Mouse (Mus musculus) E14TG2a.4 (cell line): ENCODE measurements at regions not wholly inside any gene's neighbourhood (a gene's known extent, or its start where the extent isn't known, plus 50 kb on each side); places are given as distances from the start of the nearest gene placed in this dataset.

Source experiments
- H3K27me3 ChIP-seq: 2 replicates; pipeline ENCODE4 v1.6.1; 2014; ENCODE audit warnings: low read length, control low read depth; ENCODE audit not compliant: insufficient read depth
- H3K36me3 ChIP-seq: 2 replicates; pipeline ENCODE4 v1.6.1; 2014; ENCODE audit warnings: low read length, control low read depth; ENCODE audit not compliant: insufficient read depth
- H3K4me1 ChIP-seq: replicated peaks from 2 replicates; pipeline ENCODE4 v1.6.1; 2014; ENCODE audit warnings: low read depth, low read length, control low read depth
- H3K4me3 ChIP-seq: replicated peaks from 2 replicates; pipeline ENCODE4 v1.5.1; 2014; ENCODE audit warnings: mild to moderate bottlenecking, low read length
- H3K9me3 ChIP-seq: 2 replicates; pipeline ENCODE4 v1.6.1; 2014; ENCODE audit warnings: low read length, control low read depth
- CTCF ChIP-seq: conservative IDR thresholded peaks from 2 replicates; pipeline ENCODE4 v1.5.1; 2014; ENCODE audit warnings: low read length
- NANOG ChIP-seq: IDR thresholded peaks from 2 replicates; pipeline ENCODE4 v1.6.1; 2014; ENCODE audit warnings: borderline replicate concordance, low read length, mixed read lengths
- POU5F1 ChIP-seq: IDR thresholded peaks from 2 replicates; pipeline ENCODE4 v1.6.1; 2014; ENCODE audit warnings: low read length, borderline replicate concordance

- no peaks in the 10 kb centered on the region for H3K4me1 ChIP-seq
- H3K4me3 ChIP-seq, result no peak overlapping the region
- no peak for TF ChIP-seq CTCF
- TF ChIP-seq NANOG, result no peak
- no peaks in the 10 kb centered on the region for H3K36me3 ChIP-seq
- H3K9me3 ChIP-seq, result no peaks in the 10 kb centered on the region
- H3K27me3 ChIP-seq, result no peaks in the 10 kb centered on the region
Measured at GRCm38 (mm10) chr11:111239784-111240183, 173.8 kb downstream of the Kcnj2 start.

- Histone ChIP-seq H3K9me3 (peaks cover 31% of the 10 kb centered on the region), H3K4me3 (no peak overlapping the region), H3K27me3 (no peaks in the 10 kb centered on the region), H3K4me1 (no peaks in the 10 kb centered on the region), H3K36me3 (no peaks in the 10 kb centered on the region)
- TF ChIP-seq NANOG, result no peak
- no peak for TF ChIP-seq CTCF
- no peak for TF ChIP-seq POU5F1
Measured at GRCm38 (mm10) chr11:111252226-111252625, 186.3 kb downstream of the Kcnj2 start.

- Histone ChIP-seq H3K4me1 (no peaks in the 10 kb centered on the region), H3K27me3 (no peaks in the 10 kb centered on the region), H3K4me3 (no peak overlapping the region), H3K36me3 (no peaks in the 10 kb centered on the region), H3K9me3 (peaks cover 31% of the 10 kb centered on the region)
- TF ChIP-seq POU5F1, result no peak
- TF ChIP-seq CTCF, result no peak
- TF ChIP-seq NANOG, result no peak
Measured at GRCm38 (mm10) chr11:111256596-111256995, 190.6 kb downstream of the Kcnj2 start.

GRCm38 (mm10) chr11:111260691-111261383 lies 194.9 kb downstream of the Kcnj2 start:
- H3K4me1 ChIP-seq, result no peaks in the 10 kb centered on the region
- H3K27me3 ChIP-seq, result no peaks in the 10 kb centered on the region
- peaks cover 9% of the 10 kb centered on the region for H3K9me3 ChIP-seq
- TF ChIP-seq NANOG, result no peak
- H3K4me3 ChIP-seq, result no peak overlapping the region
- no peaks in the 10 kb centered on the region for H3K36me3 ChIP-seq

- Histone ChIP-seq H3K36me3 (no peaks in the 10 kb centered on the region), H3K4me3 (no peak overlapping the region), H3K27me3 (no peaks in the 10 kb centered on the region), H3K9me3 (no peaks in the 10 kb centered on the region), H3K4me1 (no peaks in the 10 kb centered on the region)
- TF ChIP-seq CTCF, result no peak
- no peak for TF ChIP-seq NANOG
- no peak for TF ChIP-seq POU5F1
Measured at GRCm38 (mm10) chr11:111273651-111274050, 207.7 kb downstream of the Kcnj2 start.

- no peaks in the 10 kb centered on the region for H3K4me1 ChIP-seq
- no peaks in the 10 kb centered on the region for H3K36me3 ChIP-seq
- TF ChIP-seq POU5F1, result no peak
- H3K9me3 ChIP-seq, result no peaks in the 10 kb centered on the region
- H3K4me3 ChIP-seq, result no peak overlapping the region
- H3K27me3 ChIP-seq, result no peaks in the 10 kb centered on the region
Measured at GRCm38 (mm10) chr11:111280769-111281168, 214.8 kb downstream of the Kcnj2 start.

GRCm38 (mm10) chr11:111281237-111282160 lies 215.5 kb downstream of the Kcnj2 start:
- no peaks in the 10 kb centered on the region for H3K36me3 ChIP-seq

GRCm38 (mm10) chr11:111282283-111282682 lies 216.3 kb downstream of the Kcnj2 start:
- TF ChIP-seq NANOG (no peak), CTCF (no peak), POU5F1 (no peak)
- H3K9me3 ChIP-seq, result no peaks in the 10 kb centered on the region
- H3K4me3 ChIP-seq, result no peak overlapping the region
- H3K4me1 ChIP-seq, result no peaks in the 10 kb centered on the region
- no peaks in the 10 kb centered on the region for H3K36me3 ChIP-seq
- no peaks in the 10 kb centered on the region for H3K27me3 ChIP-seq

More at GRCm38 (mm10) chr11:111281237-111282160, 215.5 kb downstream of the Kcnj2 start:
- Histone ChIP-seq H3K4me1 (no peaks in the 10 kb centered on the region), H3K27me3 (no peaks in the 10 kb centered on the region), H3K4me3 (no peak overlapping the region), H3K9me3 (no peaks in the 10 kb centered on the region)
- TF ChIP-seq POU5F1 (no peak), NANOG (no peak), CTCF (no peak)
